ENCODE assay signal across 8 mouse cellular contexts in genomic region chr6:22026358-22026673, GRCm38 (mm10). TPM values are rescaled to one million over a fixed set of nuclear protein-coding genes. Genes with fewer than 3 reads are reported as not detected.
DNase-seq lines count a peak whose midpoint lies in the region; ATAC-seq lines count a peak whose summit lies in the region.

No protein-coding gene starts in this region.

- H3K36me3 ChIP-seq in heart, embryonic 11.5 days (ENCODE audit: control insufficient read depth, insufficient read depth, low read length), result no peaks in the 10 kb centered on the region
- H3K36me3 ChIP-seq in hindbrain, embryonic 13.5 days, result no peaks in the 10 kb centered on the region

- H3K27me3 ChIP-seq in heart, embryonic 11.5 days (ENCODE audit: control insufficient read depth, insufficient read depth, low read length), result no peaks in the 10 kb centered on the region
- no peaks in the 10 kb centered on the region for H3K27me3 ChIP-seq in hindbrain, embryonic 13.5 days

- 0 out of 2 replicates have a peak overlapping the region, but pooled peaks have one; percentile 10 for H3K9ac ChIP-seq in heart, embryonic 11.5 days (ENCODE audit: low read depth, low read length)
- H3K9ac ChIP-seq in hindbrain, embryonic 13.5 days, result no peak overlapping the region

- H3K4me3 ChIP-seq in heart, embryonic 11.5 days (ENCODE audit: low read depth, low read length), result peak overlapping the region; percentile 12; the same call in 1 of the 2 replicates
- H3K4me3 ChIP-seq in hindbrain, embryonic 13.5 days, result peak overlapping the region; percentile 23

- H3K27ac ChIP-seq in heart, embryonic 11.5 days (ENCODE audit: low read depth, low read length), result peak overlapping the region; percentile 66
- no peak overlapping the region for H3K27ac ChIP-seq in hindbrain, embryonic 13.5 days

- no peak for DNase-seq in heart, adult 8-10 months (ENCODE audit: low spot score)
- DNase-seq in embryo, embryonic 11.5 days (ENCODE audit: low read depth, low spot score), result peak; percentile 30
- DNase-seq in mesoderm, embryonic 11.5 days (ENCODE audit: low read depth, low spot score), result peak; percentile 52
- DNase-seq in right cerebral cortex, adult 2 months (ENCODE audit: low spot score in 2 of 2), result no peak
- DNase-seq in thymus, adult 18-20 months, result no peak
- no peak for DNase-seq in adrenal gland, postnatal 25 days

- ATAC-seq in heart, embryonic 11.5 days (replicated peaks; ENCODE audit: insufficient number of reproducible peaks, low FRiP score, low TSS enrichment), result no peak
- ATAC-seq in hindbrain, embryonic 13.5 days (ENCODE audit: low FRiP score), result no peak

- WGBS in heart, embryonic 11.5 days (ENCODE audit: insufficient replicate concordance), result 44% methylated on average over 4 of the region's 4 CpGs
- 22% methylated on average over 4 of the region's 4 CpGs for WGBS in hindbrain, embryonic 13.5 days

- H3K4me1 ChIP-seq in heart, embryonic 11.5 days (ENCODE audit: control insufficient read depth, insufficient read depth, low read length), result no peaks in the 10 kb centered on the region; the same call in 1 of the 2 replicates
- H3K4me1 ChIP-seq in hindbrain, embryonic 13.5 days (replicated peaks), result peaks cover 6% of the 10 kb centered on the region; the same call in 1 of the 2 replicates

- peak overlapping the region; percentile 43 for H3K4me2 ChIP-seq in heart, embryonic 11.5 days
- peak overlapping the region; percentile 45 for H3K4me2 ChIP-seq in hindbrain, embryonic 13.5 days

- H3K9me3 ChIP-seq in heart, embryonic 11.5 days (replicated peaks; ENCODE audit: control insufficient read depth, low read length), result no peaks in the 10 kb centered on the region
- no peaks in the 10 kb centered on the region for H3K9me3 ChIP-seq in hindbrain, embryonic 13.5 days

RNA-seq across cellular contexts. Expression of gene Cped1, which starts 40.6 kb away (rescaled TPM):
- polyA plus RNA-seq in heart, embryonic 11.5 days (2014; fragmentation: Nextera tagmentation; extraction: Ambion mirVana), result 5.6 and 6.4 TPM in 2 replicates
- 10 to 100 TPM; 19.0 to 28.2 (median 24.9) TPM for total RNA-seq in heart, adult 8-10 months (2022)
- polyA plus RNA-seq in hindbrain, embryonic 13.5 days (2015; fragmentation: Nextera tagmentation; extraction: Ambion mirVana), result 4.3 and 4.4 TPM in 2 replicates
- 30.4 and 39.5 TPM in 2 replicates for total RNA-seq in adrenal gland, postnatal 25 days (2021)

Comparison
In these comparisons a context has a peak if more than half of its experiments do, and no peak if none do; other contexts are left out.
1. DNase-seq: peak in embryo, embryonic 11.5 days (single experiment) and mesoderm, embryonic 11.5 days (single experiment); none in heart, adult 8-10 months (single experiment), right cerebral cortex, adult 2 months (0 of 2), thymus, adult 18-20 months (0 of 2) and adrenal gland, postnatal 25 days (single experiment).